Mouse (Mus musculus): ENCODE results near the gene Txlnb. TPM values are rescaled to one million over a fixed set of nuclear protein-coding genes. Genes with fewer than 3 reads are reported as not detected.
A peak's percentile ranks its signal among the peaks of the same experiment; 100 is the strongest.
"Not testable (repeated sequence)": the region's sequence is repeated elsewhere in the genome, so short reads cannot be mapped to it uniquely, and the experiment has no call there.

Gene Txlnb
- 2.1 and 2.2 TPM in 2 replicates for polyA plus RNA-seq (2015; fragmentation: Nextera tagmentation; extraction: Ambion mirVana)

GRCm38 (mm10) chr10:17795767-17796631 lies at the start of gene Txlnb:
Gene Txlnb (plus strand): TSS chr10:17796226.
- Histone ChIP-seq H3K9ac (peak within 1 kb of the TSS; percentile 13), H3K27ac (replicated peaks) (peak within 1 kb of the TSS; percentile 52), H3K4me1 (replicated peaks) (peaks cover 19% of the 10 kb centered on the region), H3K4me3 (peak within 1 kb of the TSS; percentile 20), H3K36me3 (no peaks in the 10 kb centered on the region), H3K9me3 (no peaks in the 10 kb centered on the region), H3K27me3 (no peaks in the 10 kb centered on the region), H3K4me2 (peak within 1 kb of the TSS; percentile 46)
- 3% methylated on average over 13 of the region's 13 CpGs for WGBS
- ATAC-seq (ENCODE audit: low read depth): peak; percentile 90

GRCm38 (mm10) chr10:17752478-17752877 lies 43.5 kb upstream of the Txlnb start:
- 82% methylated on average over 5 of the region's 5 CpGs for WGBS
- no peak overlapping the region for H3K9ac ChIP-seq
- H3K4me3 ChIP-seq: no peak overlapping the region
- no peaks in the 10 kb centered on the region for H3K27me3 ChIP-seq
- H3K27ac ChIP-seq (replicated peaks): no peak overlapping the region
- ATAC-seq (ENCODE audit: low read depth): no peak
- H3K4me1 ChIP-seq (replicated peaks): no peaks in the 10 kb centered on the region
- peaks cover 8% of the 10 kb centered on the region; the same call in 1 of the 2 replicates for H3K9me3 ChIP-seq
- H3K4me2 ChIP-seq: no peak overlapping the region
- H3K36me3 ChIP-seq: 0 out of 2 replicates have a peak, but pooled peaks cover 3% of the 10 kb centered on the region

- H3K4me2 ChIP-seq: no peak overlapping the region
- H3K36me3 ChIP-seq: 0 out of 2 replicates have a peak, but pooled peaks cover 3% of the 10 kb centered on the region
- H3K4me3 ChIP-seq: no peak overlapping the region
- H3K9ac ChIP-seq: no peak overlapping the region
- H3K4me1 ChIP-seq (replicated peaks): no peaks in the 10 kb centered on the region
- peaks cover 8% of the 10 kb centered on the region; the same call in 1 of the 2 replicates for H3K9me3 ChIP-seq
- no peak overlapping the region for H3K27ac ChIP-seq (replicated peaks)
- no peaks in the 10 kb centered on the region for H3K27me3 ChIP-seq
- no peak for ATAC-seq (ENCODE audit: low read depth)
- 93% methylated on average over 3 of the region's 3 CpGs for WGBS
Observed at GRCm38 (mm10) chr10:17759772-17760171, 36.3 kb upstream of the Txlnb start.

- Histone ChIP-seq H3K27me3 (no peaks in the 10 kb centered on the region), H3K27ac (replicated peaks) (no peak overlapping the region), H3K36me3 (0 out of 2 replicates have a peak, but pooled peaks cover 2% of the 10 kb centered on the region), H3K4me2 (no peak overlapping the region), H3K9ac (no peak overlapping the region), H3K4me3 (no peak overlapping the region), H3K9me3 (peaks cover 3% of the 10 kb centered on the region; the same call in 1 of the 2 replicates), H3K4me1 (replicated peaks) (no peaks in the 10 kb centered on the region)
- 75% methylated on average over 9 of the region's 9 CpGs for WGBS
- ATAC-seq (ENCODE audit: low read depth): no peak
Observed at GRCm38 (mm10) chr10:17760750-17761613, 35.0 kb upstream of the Txlnb start.

GRCm38 (mm10) chr10:17761652-17762051 lies 34.4 kb upstream of the Txlnb start:
- Histone ChIP-seq H3K36me3 (no peaks in the 10 kb centered on the region), H3K4me2 (no peak overlapping the region), H3K9me3 (no peaks in the 10 kb centered on the region), H3K4me1 (replicated peaks) (no peaks in the 10 kb centered on the region), H3K27me3 (no peaks in the 10 kb centered on the region), H3K4me3 (no peak overlapping the region), H3K27ac (replicated peaks) (no peak overlapping the region), H3K9ac (no peak overlapping the region)
- 100% methylated on average over 1 of the region's 1 CpGs for WGBS
- no peak for ATAC-seq (ENCODE audit: low read depth)

- Histone ChIP-seq H3K4me3 (no peak overlapping the region), H3K4me2 (no peak overlapping the region), H3K9ac (no peak overlapping the region), H3K9me3 (no peaks in the 10 kb centered on the region), H3K27me3 (no peaks in the 10 kb centered on the region), H3K36me3 (no peaks in the 10 kb centered on the region), H3K27ac (replicated peaks) (no peak overlapping the region), H3K4me1 (replicated peaks) (no peaks in the 10 kb centered on the region)
- ATAC-seq (ENCODE audit: low read depth): no peak
- 91% methylated on average over 8 of the region's 8 CpGs for WGBS
Observed at GRCm38 (mm10) chr10:17762946-17763345, 33.1 kb upstream of the Txlnb start.

- no peaks in the 10 kb centered on the region for H3K4me1 ChIP-seq (replicated peaks)
- H3K9me3 ChIP-seq: no peaks in the 10 kb centered on the region
- ATAC-seq (ENCODE audit: low read depth): no peak
- H3K36me3 ChIP-seq: no peaks in the 10 kb centered on the region
- H3K9ac ChIP-seq: no peak overlapping the region
- no peaks in the 10 kb centered on the region for H3K27me3 ChIP-seq
- H3K4me2 ChIP-seq: no peak overlapping the region
- no peak overlapping the region for H3K27ac ChIP-seq (replicated peaks)
- 79% methylated on average over 5 of the region's 5 CpGs for WGBS
- no peak overlapping the region for H3K4me3 ChIP-seq
Observed at GRCm38 (mm10) chr10:17769856-17770255, 26.2 kb upstream of the Txlnb start.

- Histone ChIP-seq H3K4me3 (no peak overlapping the region), H3K4me1 (replicated peaks) (no peaks in the 10 kb centered on the region), H3K27me3 (no peaks in the 10 kb centered on the region), H3K9ac (no peak overlapping the region), H3K36me3 (no peaks in the 10 kb centered on the region), H3K9me3 (no peaks in the 10 kb centered on the region), H3K4me2 (no peak overlapping the region), H3K27ac (replicated peaks) (no peak overlapping the region)
- 87% methylated on average over 10 of the region's 10 CpGs for WGBS
- no peak for ATAC-seq (ENCODE audit: low read depth)
Observed at GRCm38 (mm10) chr10:17772364-17772763, 23.7 kb upstream of the Txlnb start.

GRCm38 (mm10) chr10:17774366-17774765 lies 21.7 kb upstream of the Txlnb start:
- H3K36me3 ChIP-seq: no peaks in the 10 kb centered on the region
- no peaks in the 10 kb centered on the region for H3K4me1 ChIP-seq (replicated peaks)
- H3K9me3 ChIP-seq: no peaks in the 10 kb centered on the region
- H3K4me2 ChIP-seq: no peak overlapping the region
- no peaks in the 10 kb centered on the region for H3K27me3 ChIP-seq
- no peak for ATAC-seq (ENCODE audit: low read depth)
- H3K9ac ChIP-seq: no peak overlapping the region
- WGBS: 88% methylated on average over 3 of the region's 3 CpGs
- H3K4me3 ChIP-seq: no peak overlapping the region
- no peak overlapping the region for H3K27ac ChIP-seq (replicated peaks)

- 81% methylated on average over 4 of the region's 4 CpGs for WGBS
Observed at GRCm38 (mm10) chr10:17775079-17775478, 20.9 kb upstream of the Txlnb start.

GRCm38 (mm10) chr10:17776684-17777083 lies 19.3 kb upstream of the Txlnb start:
- H3K27me3 ChIP-seq; H3K4me3 ChIP-seq; H3K4me1 ChIP-seq (replicated peaks); H3K4me2 ChIP-seq; H3K9ac ChIP-seq; H3K9me3 ChIP-seq; H3K27ac ChIP-seq (replicated peaks); H3K36me3 ChIP-seq; ATAC-seq (ENCODE audit: low read depth): not testable (repeated sequence)
- WGBS: 82% methylated on average over 4 of the region's 4 CpGs

More at GRCm38 (mm10) chr10:17775079-17775478, 20.9 kb upstream of the Txlnb start:
- no peak overlapping the region for H3K9ac ChIP-seq
- ATAC-seq (ENCODE audit: low read depth): no peak
- H3K4me2 ChIP-seq: no peak overlapping the region
- no peaks in the 10 kb centered on the region for H3K9me3 ChIP-seq
- no peaks in the 10 kb centered on the region for H3K4me1 ChIP-seq (replicated peaks)
- H3K27ac ChIP-seq (replicated peaks): no peak overlapping the region
- no peak overlapping the region for H3K4me3 ChIP-seq
- no peaks in the 10 kb centered on the region for H3K27me3 ChIP-seq
- no peaks in the 10 kb centered on the region for H3K36me3 ChIP-seq

GRCm38 (mm10) chr10:17786771-17787170 lies 9.3 kb upstream of the Txlnb start:
- Histone ChIP-seq H3K9me3 (no peaks in the 10 kb centered on the region), H3K4me3 (no peak overlapping the region), H3K27ac (replicated peaks) (no peak overlapping the region), H3K4me2 (no peak overlapping the region), H3K4me1 (replicated peaks) (no peaks in the 10 kb centered on the region), H3K9ac (no peak overlapping the region), H3K27me3 (no peaks in the 10 kb centered on the region), H3K36me3 (no peaks in the 10 kb centered on the region)
- no peak for ATAC-seq (ENCODE audit: low read depth)
- WGBS: 88% methylated on average over 3 of the region's 3 CpGs

Data from neural tube, embryonic 13.5 days (tissue).